Mouse (Mus musculus) E14TG2a.4 (cell line): Measurements from ENCODE around the gene Rbfox1.

ENCODE experiments used
- CTCF ChIP-seq: conservative IDR thresholded peaks from 2 replicates; pipeline ENCODE4 v1.5.1; 2014; ENCODE audit warnings: low read length
- NANOG ChIP-seq: IDR thresholded peaks from 2 replicates; pipeline ENCODE4 v1.6.1; 2014; ENCODE audit warnings: borderline replicate concordance, low read length, mixed read lengths
- POU5F1 ChIP-seq: IDR thresholded peaks from 2 replicates; pipeline ENCODE4 v1.6.1; 2014; ENCODE audit warnings: low read length, borderline replicate concordance

- TF ChIP-seq CTCF (no peak), NANOG (no peak), POU5F1 (no peak)
Measured at GRCm38 (mm10) chr16:7159827-7160217, 1274.7 kb downstream of the Rbfox1 start.
